Mouse (Mus musculus): ENCODE results near the gene 1700003E16Rik.
A peak's percentile ranks its signal among the peaks of the same experiment; 100 is the strongest.

1700003E16Rik gene

DNA sequence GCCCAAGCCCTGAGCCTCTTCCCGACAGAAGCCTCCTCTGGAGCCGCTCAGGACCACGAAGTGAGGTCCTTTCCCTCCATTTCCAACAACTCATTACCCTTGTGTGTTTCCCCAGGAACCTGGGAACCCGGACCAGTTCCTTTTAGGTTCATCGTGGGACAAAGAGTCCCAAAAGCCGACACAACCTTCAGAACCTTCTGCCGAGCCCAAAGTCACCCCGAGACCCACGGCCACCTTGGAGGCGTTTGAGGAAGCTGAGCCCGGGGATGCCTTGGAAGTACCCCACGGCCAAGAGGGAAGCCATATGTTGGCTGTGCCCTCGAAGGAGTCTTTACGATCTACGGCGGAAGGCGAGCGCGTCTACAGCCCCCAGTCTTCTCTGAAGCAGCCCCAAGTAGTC, 5.2 kb downstream of the 1700003E16Rik start:
- no peak for DNase-seq

DNA sequence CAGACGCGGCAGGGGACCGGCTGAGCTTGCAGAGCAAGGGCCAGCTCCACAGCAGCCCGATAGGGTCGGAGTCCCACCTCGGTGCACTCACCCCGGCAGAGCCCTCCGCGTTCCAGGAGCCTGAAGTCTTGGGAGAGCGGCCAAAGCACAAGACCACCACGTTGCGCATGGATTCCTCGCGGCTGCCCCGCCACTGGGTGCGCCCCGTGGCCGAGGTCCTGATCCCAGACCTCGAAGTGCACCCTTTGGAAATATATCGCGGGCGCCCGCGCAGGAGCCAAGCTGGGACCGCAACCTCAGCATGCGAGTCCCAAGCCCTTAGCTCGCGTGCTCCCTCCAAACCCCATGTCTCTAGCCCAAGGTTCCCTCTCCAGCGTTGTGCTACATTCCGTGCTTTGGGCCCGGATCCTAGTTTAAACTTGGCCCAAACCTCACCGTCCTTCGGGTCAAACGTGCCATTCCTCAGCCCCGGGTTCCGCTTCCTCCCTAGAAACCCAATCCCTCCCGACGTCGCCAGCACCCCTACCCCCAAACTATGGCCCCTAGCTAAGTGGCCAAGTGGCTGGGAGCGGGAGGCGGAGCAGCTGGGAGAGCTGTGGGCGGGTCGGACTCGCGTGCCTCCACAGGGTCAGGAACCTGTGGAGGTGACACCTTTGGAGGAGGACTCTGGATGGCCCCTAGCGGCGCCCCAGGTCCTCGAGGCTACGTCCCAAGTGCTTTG, 5.9 kb downstream of the 1700003E16Rik start:
- DNase-seq = peak; percentile 58

DNA sequence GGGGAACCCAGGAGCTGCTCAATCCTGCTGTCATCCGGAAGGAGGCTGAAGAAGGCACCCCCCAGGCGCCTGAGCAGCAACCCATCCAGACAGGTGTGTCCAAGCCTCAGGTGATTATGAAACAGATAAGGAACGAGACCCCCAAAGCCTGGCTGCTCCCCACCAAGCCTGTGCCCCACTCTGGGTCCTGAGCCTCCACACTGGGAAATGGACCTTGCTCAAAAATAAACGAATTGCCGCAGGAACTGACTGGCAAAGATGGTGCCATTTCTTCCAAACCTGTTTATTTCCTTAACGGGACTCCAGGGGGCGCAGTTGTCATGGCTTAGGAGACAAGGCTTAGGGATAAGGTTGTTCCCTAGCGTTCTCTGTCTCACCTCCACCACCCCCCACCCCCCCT, 6.5 kb downstream of the 1700003E16Rik start:
- peak; percentile 89 for DNase-seq

DNA sequence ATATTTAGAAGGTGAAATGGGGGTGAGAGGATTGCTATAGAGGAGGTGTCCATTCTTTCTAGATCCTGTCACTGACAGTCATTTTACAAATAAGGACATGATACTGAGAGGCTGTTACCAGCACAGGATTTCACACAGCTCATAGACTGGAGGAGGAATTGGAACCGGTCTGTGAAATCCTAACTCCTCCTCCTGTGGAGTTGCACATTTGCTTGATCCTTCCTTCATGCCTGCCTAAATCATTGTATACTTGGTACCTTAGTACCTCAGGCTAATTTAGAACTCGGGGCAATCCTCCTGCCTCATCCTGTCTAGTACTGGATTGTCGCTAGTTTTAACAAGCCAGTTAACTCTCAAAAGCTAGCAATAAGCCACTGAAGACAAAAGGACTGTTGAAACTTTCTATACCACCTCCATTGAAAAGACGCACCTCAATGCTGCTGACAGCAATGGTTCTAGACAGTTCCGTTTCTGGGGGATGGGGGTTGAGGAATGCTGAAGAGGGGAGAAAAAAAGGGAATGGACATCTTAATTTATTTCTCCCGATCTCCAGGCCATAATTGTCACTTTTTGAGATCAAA, 8.9 kb downstream of the 1700003E16Rik start:
- no peak for DNase-seq

DNA sequence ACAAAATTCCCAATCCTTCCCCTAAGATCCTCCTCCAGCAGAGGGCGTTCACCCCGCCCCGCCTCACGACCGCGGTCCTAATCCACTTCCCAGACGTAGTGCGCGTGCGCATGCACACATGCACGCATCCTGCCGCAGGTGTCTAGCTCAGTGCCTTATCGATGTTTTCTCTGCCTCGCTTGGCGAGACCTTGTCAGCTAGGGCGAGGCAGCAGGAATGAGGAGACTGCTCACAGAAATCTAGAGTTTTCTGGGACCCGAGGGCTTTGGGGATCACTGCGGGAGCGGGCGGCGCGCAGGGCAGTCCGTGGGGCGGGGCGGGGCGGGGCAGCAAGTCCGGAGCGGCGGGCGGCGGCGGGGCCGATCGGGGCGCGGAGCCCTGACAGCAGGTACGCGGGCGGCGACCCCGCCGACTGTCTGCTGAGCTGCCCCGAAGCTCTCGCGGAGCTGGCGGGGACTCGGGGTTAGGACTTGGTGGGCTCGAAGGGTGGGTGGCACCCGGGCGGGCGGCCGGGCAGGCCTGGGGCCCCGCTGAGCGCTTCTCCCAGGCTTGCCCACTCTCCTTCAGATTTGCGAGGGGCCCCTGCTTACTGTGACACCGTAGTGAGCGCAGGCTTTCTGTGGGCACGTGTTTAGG, 9.5 kb downstream of the 1700003E16Rik start, which contains the start of gene Dctn1:
TSS of gene Dctn1 (plus strand) at position 314 of the 636 bp plus-strand sequence.
- DNase-seq = peak; percentile 96

DNA sequence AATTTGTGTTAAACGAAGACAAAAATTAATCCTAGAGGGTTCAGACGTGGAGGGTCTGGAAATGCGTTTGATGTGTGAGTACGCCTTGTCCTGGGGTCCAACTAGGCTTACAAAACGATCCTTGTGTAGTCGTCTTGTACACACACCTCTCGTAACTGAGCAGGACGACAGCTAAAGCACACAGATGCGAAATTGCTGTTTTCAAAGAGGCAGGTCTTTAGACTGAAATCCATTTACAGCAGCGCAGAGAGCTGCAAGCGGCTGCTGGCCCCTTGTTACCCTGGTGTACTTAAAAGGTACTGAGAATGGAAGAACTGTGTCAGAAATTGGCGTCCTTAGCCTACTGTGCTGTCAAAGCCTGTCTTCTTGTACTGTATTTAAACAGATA, 10.0 kb downstream of the 1700003E16Rik start:
- DNase-seq = no peak

DNA sequence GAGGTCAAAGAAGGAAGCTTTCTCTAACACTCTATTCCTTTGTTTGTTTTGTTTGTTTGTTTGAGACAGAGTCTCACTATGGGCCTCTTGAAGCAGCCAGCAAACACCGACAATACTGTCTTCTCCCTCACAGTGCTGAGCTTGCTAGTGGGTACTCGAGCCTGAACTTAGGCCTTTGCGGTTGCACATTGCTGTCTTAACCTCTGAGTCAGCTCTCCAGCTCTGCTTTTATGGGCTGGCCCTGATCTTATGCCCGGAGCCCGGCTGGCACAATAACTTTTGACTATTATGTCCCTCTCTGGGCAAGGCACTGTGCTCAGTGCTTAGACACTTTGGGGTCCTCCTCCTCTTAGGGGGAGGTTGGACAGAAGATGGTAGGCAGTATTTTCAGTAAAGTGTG, 13.7 kb downstream of the 1700003E16Rik start:
- no peak for DNase-seq

DNA sequence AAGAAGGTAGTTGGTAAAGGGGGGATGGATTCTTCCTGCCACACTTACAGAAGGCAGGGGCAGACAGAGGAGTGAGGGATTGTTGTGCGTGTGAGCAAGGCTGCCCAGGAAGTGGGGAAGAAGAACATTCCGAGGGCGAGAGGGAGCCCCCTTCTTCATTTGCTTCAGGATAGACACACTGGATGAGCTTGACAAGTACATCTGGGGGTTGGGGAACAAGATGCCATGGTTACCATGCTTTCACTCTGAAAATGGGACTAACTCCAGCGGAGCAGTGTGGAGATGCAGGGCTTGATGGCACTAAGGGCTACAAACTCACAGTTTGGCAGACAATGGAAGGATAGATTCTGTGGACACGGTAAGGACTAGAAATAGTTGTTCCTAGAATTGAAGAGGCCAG, 14.9 kb downstream of the 1700003E16Rik start:
- DNase-seq = no peak

DNA sequence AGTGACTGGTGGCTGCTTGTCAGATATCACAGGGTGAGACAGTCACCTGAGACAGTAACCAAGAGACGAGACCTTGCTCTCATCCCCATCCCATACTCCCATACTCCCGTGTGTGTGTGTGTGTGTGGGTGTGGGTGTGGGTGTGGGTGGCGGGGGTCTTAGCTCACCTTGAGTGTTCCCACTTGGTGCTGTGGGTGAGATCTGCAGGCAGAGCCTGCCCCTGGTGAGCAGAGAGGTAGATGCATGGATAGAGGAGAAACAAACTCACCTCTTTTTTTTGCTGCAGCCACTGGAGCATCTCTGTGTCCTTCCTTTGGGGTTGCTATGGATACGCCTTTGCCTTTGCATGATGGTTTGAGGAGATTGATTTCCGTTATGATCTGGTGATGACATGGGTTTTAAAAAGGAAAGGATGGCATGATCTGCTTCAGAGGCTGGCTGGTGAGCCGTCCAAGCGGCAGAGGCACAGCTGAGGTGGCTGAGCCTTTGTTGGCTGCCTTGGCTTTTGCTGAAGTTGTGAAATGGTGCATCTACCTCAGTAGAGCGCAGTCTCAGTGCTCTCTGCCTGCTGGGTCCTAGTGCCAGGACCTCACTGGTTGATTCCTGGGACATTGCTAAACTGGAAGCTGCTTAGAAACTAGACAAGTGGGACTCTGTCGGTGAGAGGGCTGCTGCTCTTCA, 16.2 kb downstream of the 1700003E16Rik start:
- peak; percentile 65 for DNase-seq

DNA sequence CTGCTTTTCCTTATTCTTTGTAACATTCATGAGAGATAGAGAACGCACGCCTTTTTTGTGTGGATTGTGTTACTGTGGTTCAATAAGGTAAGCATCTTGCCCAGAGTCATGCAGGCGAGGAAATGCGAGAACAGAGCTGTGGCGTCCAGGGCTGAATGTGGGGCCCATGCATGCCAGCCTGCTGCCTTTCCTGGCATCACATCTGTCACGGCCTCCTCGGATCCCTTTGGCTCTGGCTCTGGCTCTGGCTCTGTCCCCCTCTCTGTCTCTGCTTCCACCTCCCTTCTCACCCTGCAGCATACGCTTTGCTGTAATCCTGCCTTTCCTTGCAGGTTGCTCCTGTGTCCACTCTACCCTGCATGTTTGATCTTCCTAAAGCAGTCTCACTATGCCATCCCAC, 19.8 kb downstream of the 1700003E16Rik start:
- DNase-seq = no peak

DNA sequence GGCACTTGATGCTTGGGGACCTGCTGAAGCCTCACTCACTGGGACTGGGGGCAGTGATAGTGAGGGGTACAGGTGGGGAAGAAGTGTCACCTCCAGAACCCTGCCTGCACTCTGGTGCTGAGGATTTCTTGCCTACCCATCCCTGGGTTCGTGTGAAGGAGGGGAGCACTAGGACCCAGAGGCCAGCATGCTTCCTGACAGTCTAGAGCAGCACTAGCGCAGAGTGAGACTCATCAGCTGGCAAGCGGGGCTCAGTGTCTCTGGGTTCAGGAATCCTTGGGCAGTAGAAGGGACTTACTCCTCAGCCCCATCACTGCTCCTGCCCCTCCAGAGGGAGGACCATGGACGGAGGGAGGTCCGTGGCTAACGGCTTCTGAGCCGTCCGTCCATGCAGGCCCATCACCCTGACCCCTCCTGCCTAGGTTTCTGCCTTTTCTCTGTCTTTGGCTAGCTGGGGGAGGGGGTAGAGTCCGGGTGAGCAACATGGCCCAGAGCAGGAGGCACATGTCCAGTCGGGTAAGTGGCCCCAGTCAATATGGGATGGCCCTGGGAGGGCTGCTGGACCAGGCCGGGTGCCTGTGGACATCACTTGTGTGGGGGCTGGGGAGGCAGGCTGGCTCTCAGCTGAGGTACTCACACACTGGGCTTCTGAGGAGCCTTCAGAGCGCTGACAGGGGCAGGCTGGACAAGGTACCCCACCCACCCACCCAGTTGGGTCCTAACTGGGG, 23.4 kb downstream of the 1700003E16Rik start:
- peak; percentile 80 for DNase-seq

DNA sequence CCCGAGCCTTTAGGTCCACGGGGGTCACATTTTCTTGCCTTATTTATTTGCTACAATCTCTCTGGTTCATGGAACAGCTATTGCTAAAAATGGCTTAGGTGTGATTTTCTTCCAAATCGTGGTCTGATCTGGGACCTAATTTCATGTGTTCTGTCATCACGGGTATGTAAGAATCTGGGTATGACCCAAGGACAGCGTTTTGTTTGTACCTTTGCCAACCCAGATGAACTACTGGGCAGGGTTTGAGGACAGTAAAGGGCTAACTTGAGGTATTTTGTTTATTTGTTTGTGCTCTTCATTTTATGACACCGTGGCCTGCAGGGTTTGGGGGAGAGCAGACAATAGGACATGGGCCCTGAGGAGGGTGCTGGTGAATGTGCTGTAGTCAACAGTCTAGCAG, 24.4 kb downstream of the 1700003E16Rik start:
- peak; percentile 59 for DNase-seq

DNA sequence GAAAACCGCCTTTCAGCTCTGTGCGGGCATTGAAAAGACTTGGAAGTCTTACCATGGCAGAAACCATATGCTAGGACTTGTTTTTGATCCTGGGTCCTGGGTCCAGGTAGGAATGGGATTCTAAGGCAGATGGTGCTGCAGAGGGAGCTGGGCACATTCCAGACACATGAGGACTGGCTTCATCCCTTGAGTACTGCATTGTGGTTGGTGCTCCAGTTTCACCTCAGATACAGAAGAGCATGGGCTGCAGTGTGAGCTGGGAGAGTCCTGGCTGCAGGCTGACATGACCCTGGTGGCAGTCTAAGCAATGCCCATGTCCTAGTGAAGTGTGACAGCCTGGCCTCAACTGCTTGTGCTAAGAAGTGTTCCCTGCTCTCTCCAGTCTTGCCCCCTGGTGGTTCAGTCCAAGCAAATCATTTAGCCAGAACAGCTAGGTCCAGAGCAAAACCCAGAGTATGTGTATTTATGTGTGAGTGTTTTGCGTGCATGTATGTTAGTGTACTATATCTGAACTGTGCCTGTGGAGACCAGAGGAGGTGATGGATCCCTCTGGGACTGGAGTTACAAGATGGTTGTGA, 28.7 kb downstream of the 1700003E16Rik start:
- peak; percentile 65 for DNase-seq

DNA sequence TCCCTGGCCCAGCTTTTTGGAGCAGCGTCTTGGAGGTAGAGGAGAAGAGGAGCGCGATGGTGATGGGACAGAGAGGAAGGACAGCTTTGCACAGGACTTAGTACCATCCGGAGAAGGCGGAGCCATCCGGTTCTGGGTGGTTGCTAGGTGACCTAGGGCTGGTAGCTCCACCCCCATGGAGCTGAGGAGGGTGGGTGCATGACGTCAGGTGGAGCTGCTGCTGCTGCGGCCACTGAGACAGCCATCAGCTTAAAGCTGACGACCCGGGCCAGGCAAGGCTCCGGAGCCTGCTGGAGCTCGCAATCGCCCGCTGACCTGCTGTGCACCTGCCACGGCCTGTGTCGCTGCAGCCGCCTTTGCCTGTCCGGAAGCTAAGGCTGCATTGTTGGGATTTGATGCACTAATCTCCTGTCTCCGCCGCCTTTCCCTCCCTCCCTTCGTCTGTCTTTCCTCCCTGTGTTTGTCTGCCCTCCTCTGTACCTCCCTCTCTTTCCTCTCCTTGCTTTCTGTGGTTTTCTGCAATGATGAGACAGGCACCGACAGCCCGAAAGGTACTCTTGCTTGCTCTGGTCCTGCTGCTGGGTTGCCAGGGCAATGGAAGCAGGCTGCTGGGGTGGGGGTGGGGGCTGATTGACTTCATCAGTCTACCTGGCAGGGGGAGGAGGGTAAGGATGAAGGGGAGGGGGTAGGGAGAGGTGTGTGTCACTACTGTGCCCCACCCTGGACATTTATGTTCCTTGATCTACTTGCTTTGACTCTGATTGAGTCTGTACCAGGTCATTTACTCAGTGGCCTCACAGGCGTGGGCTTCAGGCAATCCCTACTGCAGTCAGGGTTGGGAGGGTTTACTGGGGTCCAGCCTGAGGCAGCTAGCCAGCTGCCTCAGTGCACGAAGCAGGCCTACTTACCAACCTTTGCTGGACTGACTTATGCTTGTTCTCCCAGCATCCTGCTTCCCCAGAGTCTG, 30.0 kb downstream of the 1700003E16Rik start:
- peak; percentile 94 for DNase-seq

DNA sequence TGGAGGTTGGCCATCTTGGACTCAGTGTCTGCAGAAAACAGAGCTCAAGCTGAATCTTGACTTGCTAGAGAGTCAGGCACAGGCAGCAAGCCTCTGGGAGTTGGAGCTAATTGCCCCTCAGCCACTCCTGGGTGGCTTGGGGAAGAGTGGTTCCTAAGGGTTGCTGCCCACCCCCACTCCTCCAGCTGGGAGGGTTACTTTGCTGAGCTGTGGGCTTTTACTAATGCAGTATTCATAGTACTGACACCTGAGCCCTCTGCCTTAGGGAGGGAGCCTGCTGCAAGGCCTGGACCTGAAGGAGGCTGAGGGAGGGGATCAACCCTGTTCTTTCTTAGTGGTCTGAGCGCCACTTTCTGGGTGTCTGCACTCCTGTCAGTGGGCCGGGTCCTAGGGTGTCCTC, 30.7 kb downstream of the 1700003E16Rik start:
- DNase-seq = no peak

DNA sequence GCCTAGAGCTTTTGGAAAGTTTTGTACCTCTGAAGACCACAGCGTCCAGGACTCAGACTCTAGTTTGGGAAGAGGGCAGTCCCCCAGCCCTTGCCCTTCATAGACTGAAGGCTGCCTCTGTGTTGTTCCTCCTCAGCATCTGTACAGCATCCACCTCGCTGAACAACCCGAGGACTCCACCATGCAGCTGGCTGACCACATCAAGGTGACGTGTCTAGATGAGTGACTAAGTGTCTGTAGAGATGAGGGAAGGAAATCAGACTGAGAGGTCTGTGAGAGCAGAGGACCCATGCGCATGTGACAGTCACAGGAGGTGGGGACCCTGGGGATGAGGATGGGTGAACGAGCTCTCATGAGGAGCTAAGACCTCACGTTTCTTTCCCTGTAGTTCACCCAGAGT, 37.4 kb downstream of the 1700003E16Rik start:
- DNase-seq = no peak

DNA sequence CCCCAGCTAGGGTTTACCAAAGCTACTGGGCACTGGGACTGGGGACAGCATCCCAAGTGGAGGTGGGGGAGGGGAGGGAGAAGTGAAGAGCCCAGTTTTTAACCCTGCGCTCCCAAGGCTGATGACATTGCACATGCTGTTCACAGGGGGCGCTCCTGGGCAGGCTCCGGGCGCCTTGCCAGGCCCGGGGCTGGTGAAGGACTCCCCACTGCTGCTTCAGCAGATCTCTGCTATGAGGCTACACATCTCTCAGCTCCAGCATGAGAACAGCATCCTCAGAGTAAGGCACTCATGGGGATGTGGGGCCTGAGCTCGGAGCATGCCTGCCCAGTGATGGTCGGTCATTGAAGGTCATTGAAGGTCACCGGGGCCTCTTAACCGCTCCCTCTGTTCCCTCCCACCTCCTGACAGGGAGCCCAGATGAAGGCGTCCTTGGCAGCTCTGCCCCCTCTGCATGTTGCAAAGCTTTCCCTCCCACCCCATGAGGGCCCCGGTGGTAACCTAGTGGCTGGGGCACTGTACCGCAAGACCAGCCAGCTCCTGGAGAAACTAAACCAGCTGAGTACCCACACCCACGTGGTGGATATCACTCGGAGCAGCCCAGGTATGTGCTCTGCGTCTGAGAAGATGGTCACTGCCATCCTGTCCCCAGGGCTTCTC, 41.3 kb downstream of the 1700003E16Rik start:
- peak; percentile 87 for DNase-seq

DNA sequence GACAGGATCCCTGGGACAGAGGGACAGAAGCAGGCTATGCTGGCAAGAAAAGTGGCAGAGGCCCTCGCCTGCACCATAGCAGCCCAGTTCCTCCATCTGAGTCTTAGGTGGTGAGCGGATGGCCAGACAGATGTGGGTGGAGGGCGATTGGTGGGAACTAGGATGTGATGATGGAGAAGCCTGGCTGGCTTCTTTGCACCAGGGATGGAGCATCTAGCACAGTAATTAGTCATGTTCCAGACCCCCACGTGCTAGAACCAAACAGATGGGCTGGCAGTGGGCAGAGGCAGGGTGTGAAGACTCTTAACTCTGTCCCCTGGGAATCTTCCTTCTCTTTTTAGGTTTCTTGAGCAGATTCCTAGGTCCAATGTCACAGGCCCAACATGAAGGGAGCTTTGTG, 47.1 kb downstream of the 1700003E16Rik start:
- DNase-seq = no peak

DNA sequence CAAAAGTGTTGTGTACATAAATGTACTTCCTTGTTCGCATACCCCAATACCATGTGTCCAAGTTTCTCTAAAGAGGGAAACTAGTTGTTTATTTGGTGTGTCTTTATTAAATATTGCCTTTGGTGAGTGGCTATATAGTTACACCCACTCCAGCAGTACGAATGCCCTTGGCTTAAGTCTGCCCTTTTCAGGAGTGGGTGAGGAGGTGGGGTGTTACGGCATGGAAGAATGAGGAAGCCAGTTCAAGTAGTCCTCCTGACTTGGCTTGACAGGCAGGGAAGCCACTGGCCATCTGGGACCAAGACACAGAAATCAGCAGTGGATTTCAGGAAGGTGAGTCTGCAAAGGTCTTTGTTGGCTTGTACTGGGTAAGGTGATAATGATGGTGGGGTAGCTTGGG, 49.6 kb downstream of the 1700003E16Rik start:
- no peak for DNase-seq

DNA sequence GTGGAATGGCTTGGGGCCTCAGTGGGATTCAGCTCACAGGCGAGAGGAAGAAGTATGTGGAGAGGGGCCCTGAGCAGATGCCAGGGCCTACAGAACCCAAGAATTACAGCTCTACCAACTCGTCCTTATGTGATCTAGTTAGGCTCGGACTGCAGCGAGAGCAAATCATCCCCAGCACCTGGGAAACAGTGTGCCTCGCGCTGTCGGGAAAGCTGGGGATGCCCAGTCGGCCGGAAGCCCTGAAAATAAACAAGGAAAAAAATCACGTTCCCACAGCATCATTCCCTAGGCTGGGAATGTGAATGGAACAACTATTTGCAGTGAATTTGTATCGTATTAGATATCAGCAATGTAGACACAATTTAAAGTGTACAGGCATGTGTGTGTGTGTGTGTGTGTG, 50.1 kb downstream of the 1700003E16Rik start:
- no peak for DNase-seq
